Mouse (Mus musculus) frontal cortex, postnatal 25 days (tissue): ENCODE measurements around the gene Olfr1121.
"Not testable (repeated sequence)": the region's sequence is repeated elsewhere in the genome, so short reads cannot be mapped to it uniquely, and the experiment has no call there.

Source experiments
- DNase-seq, 2 experiments: peaks; one replicate each; pipeline ENCODE4 v3.0.0; 2022; ENCODE audit warnings: low spot score in 2 of 2

Olfr1121 gene

GRCm38 (mm10) chr2:87369595-87369994 is at the start of gene Olfr1121:
Gene Olfr1121 (plus strand): TSS chr2:87369895.
- DNase-seq = no peak

GRCm38 (mm10) chr2:87354515-87354914 is 15.2 kb upstream of the Olfr1121 start, which contains the start of gene Olfr1120:
Gene Olfr1120 (plus strand): TSS chr2:87354815.
- no peak for DNase-seq

- not testable (repeated sequence) for DNase-seq
These were observed 9.6 kb upstream of the Olfr1121 start for GRCm38 (mm10) chr2:87360121-87360520.

GRCm38 (mm10) chr2:87371726-87372125 is 2.0 kb downstream of the Olfr1121 start:
- no peak for DNase-seq

- no peak for DNase-seq
These were observed 14.2 kb downstream of the Olfr1121 start for GRCm38 (mm10) chr2:87383935-87384334.

GRCm38 (mm10) chr2:87385549-87385948 is 15.9 kb downstream of the Olfr1121 start, which contains the start of gene Olfr1122:
Gene Olfr1122 (plus strand): TSS chr2:87385849.
- DNase-seq = no peak

GRCm38 (mm10) chr2:87393605-87394004 is 23.9 kb downstream of the Olfr1121 start:
- DNase-seq = not testable (repeated sequence)

- not testable (repeated sequence) for DNase-seq
These were observed 25.0 kb downstream of the Olfr1121 start for GRCm38 (mm10) chr2:87394686-87395085.

GRCm38 (mm10) chr2:87416335-87416734 is 46.6 kb downstream of the Olfr1121 start, which contains the start of gene Olfr1123:
Gene Olfr1123 (plus strand): TSS chr2:87416635.
- DNase-seq = no peak
